Mouse (Mus musculus): ENCODE measurements around the gene Chst14.

- TF ChIP-seq CTCF (IDR thresholded peaks at IDR 0.05; ENCODE audit: control insufficient read depth, insufficient read depth, insufficient read length): no peak
- TF ChIP-seq USF1 (IDR thresholded peaks at IDR 0.05; ENCODE audit: low read depth): no peak
Observed at GRCm38 (mm10) chr2:118910605-118911278, 15.6 kb upstream of the Chst14 start.
